Comparison of ENCODE assay signal across 8 mouse cellular contexts in genomic region chr5:53355069-53355468, GRCm38 (mm10).
A peak's percentile ranks its signal among the peaks of the same experiment; 100 is the strongest.
DNase-seq lines count a peak whose midpoint lies in the region; ATAC-seq and TF ChIP-seq lines count a peak whose summit lies in the region.

No protein-coding gene starts in this region.

- TF ChIP-seq CTCF in heart, adult 2 months (IDR thresholded peaks at IDR 0.05), result no peak; the same call in 1 of the 2 replicates

- no peaks in the 10 kb centered on the region for H3K79me2 ChIP-seq in heart, adult 2 months (replicated peaks; ENCODE audit: control insufficient read depth, insufficient read depth, low read length)

- 0 out of 2 replicates have a peak overlapping the region, but pooled peaks have one; percentile 19 for H3K4me2 ChIP-seq in limb, embryonic 12.5 days
- H3K4me2 ChIP-seq in midbrain, embryonic 14.5 days (ENCODE audit: low read length), result peak overlapping the region; percentile 32; the same call in 1 of the 2 replicates

- no peaks in the 10 kb centered on the region; the same call in 1 of the 2 replicates for H3K27me3 ChIP-seq in embryonic facial prominence, embryonic 10.5 days (replicated peaks; ENCODE audit: low read depth, poor library complexity, severe bottlenecking)
- no peaks in the 10 kb centered on the region; the same call in 1 of the 2 replicates for H3K27me3 ChIP-seq in heart, adult 2 months (ENCODE audit: control insufficient read depth, insufficient read depth, low read length)
- H3K27me3 ChIP-seq in limb, embryonic 12.5 days, result peaks cover 23% of the 10 kb centered on the region
- H3K27me3 ChIP-seq in midbrain, embryonic 14.5 days (ENCODE audit: control insufficient read depth, insufficient read depth, low read length), result no peaks in the 10 kb centered on the region

- ATAC-seq in limb, embryonic 12.5 days (ENCODE audit: insufficient number of reproducible peaks, insufficient read depth, low FRiP score, low TSS enrichment, low read depth), result peak; percentile 70
- ATAC-seq in midbrain, embryonic 14.5 days (ENCODE audit: low FRiP score, low TSS enrichment), result peak; percentile 85
- no peak for ATAC-seq in erythroid progenitor cell, adult 5-6 weeks (replicated peaks; ENCODE audit: low FRiP score, poor library complexity, severe bottlenecking)

- WGBS in embryonic facial prominence, embryonic 10.5 days, result 2% methylated on average over 6 of the region's 6 CpGs
- WGBS in heart, adult 2 months, result 1% methylated on average over 6 of the region's 6 CpGs
- WGBS in limb, embryonic 12.5 days, result 1% methylated on average over 6 of the region's 6 CpGs
- under 1% methylated on average over 6 of the region's 6 CpGs for WGBS in midbrain, embryonic 14.5 days

- H3K27ac ChIP-seq in embryonic facial prominence, embryonic 10.5 days (replicated peaks), result no peak overlapping the region
- no peak overlapping the region for H3K27ac ChIP-seq in heart, adult 2 months
- no peak overlapping the region for H3K27ac ChIP-seq in limb, embryonic 12.5 days
- H3K27ac ChIP-seq in midbrain, embryonic 14.5 days (replicated peaks; ENCODE audit: low read depth, low read length), result no peak overlapping the region

- TF ChIP-seq EP300 in heart, adult 2 months (IDR thresholded peaks at IDR 0.05; ENCODE audit: insufficient read depth, low read depth, low read length), result peak; percentile 85

- peak; percentile 87 for DNase-seq in adrenal gland, postnatal 10 days
- peak; percentile 89 for DNase-seq in embryonic facial prominence, embryonic 10.5 days (ENCODE audit: low spot score)
- peak; percentile 78 to 85 for DNase-seq in heart, adult 2 months
- DNase-seq in kidney, adult 8-10 months, result peak; percentile 55 to 79
- DNase-seq in midbrain, embryonic 14.5 days, result peak; percentile 88
- peak; percentile 4 for DNase-seq in spleen, adult 12 weeks (ENCODE audit: low spot score)

- H3K4me1 ChIP-seq in embryonic facial prominence, embryonic 10.5 days, result peaks cover 13% of the 10 kb centered on the region
- H3K4me1 ChIP-seq in heart, adult 2 months (ENCODE audit: control insufficient read depth, insufficient read depth, low read length), result peaks cover 2% of the 10 kb centered on the region
- H3K4me1 ChIP-seq in limb, embryonic 12.5 days (replicated peaks), result peaks cover 6% of the 10 kb centered on the region; the same call in 1 of the 2 replicates
- no peaks in the 10 kb centered on the region for H3K4me1 ChIP-seq in midbrain, embryonic 14.5 days (ENCODE audit: control insufficient read depth, insufficient read depth, low read length)

- no peak overlapping the region for H3K4me3 ChIP-seq in embryonic facial prominence, embryonic 10.5 days
- H3K4me3 ChIP-seq in heart, adult 2 months, result no peak overlapping the region
- no peak overlapping the region for H3K4me3 ChIP-seq in limb, embryonic 12.5 days (replicated peaks)
- no peak overlapping the region for H3K4me3 ChIP-seq in midbrain, embryonic 14.5 days (replicated peaks; ENCODE audit: low read depth, low read length)

- TF ChIP-seq POLR2A in heart, adult 2 months (IDR thresholded peaks at IDR 0.05; ENCODE audit: insufficient read depth, low read depth, low read length), result no peak

- no peak overlapping the region; the same call in 1 of the 2 replicates for H3K9ac ChIP-seq in heart, adult 2 months (ENCODE audit: low read depth, low read length)
- H3K9ac ChIP-seq in limb, embryonic 12.5 days (replicated peaks), result no peak overlapping the region
- no peak overlapping the region for H3K9ac ChIP-seq in midbrain, embryonic 14.5 days (replicated peaks; ENCODE audit: low read length)

- intact Hi-C loops in heart, adult 2 months (cut with DNase I), result loop anchor here (1.0 to 10.0 kb wide), 5 partner anchors 77 to 760 kb away; no protein-coding TSS in a partner anchor

- no peaks in the 10 kb centered on the region for H3K36me3 ChIP-seq in embryonic facial prominence, embryonic 10.5 days (replicated peaks)
- H3K36me3 ChIP-seq in heart, adult 2 months (ENCODE audit: control insufficient read depth, insufficient read depth, low read length), result no peaks in the 10 kb centered on the region
- H3K36me3 ChIP-seq in limb, embryonic 12.5 days, result no peaks in the 10 kb centered on the region
- H3K36me3 ChIP-seq in midbrain, embryonic 14.5 days (ENCODE audit: control insufficient read depth, insufficient read depth, low read length), result no peaks in the 10 kb centered on the region

- no peaks in the 10 kb centered on the region for H3K9me3 ChIP-seq in embryonic facial prominence, embryonic 10.5 days
- no peaks in the 10 kb centered on the region for H3K9me3 ChIP-seq in limb, embryonic 12.5 days
- no peaks in the 10 kb centered on the region for H3K9me3 ChIP-seq in midbrain, embryonic 14.5 days (ENCODE audit: control insufficient read depth, low read length)

Comparison
In these comparisons a context has a peak if more than half of its experiments do, and no peak if none do; other contexts are left out.
1. DNase-seq: peak in every context shown above with its lines; median percentile 89 in embryonic facial prominence, embryonic 10.5 days; 88 in midbrain, embryonic 14.5 days; 87 in adrenal gland, postnatal 10 days; 82 in heart, adult 2 months; 67 in kidney, adult 8-10 months; 4 in spleen, adult 12 weeks.